Mouse (Mus musculus): ENCODE results near the gene Gbx2.

Gbx2 gene

GRCm38 (mm10) chr1:89934316-89935260 lies 3.6 kb upstream of the Gbx2 start:
- no peak for DNase-seq

DNA sequence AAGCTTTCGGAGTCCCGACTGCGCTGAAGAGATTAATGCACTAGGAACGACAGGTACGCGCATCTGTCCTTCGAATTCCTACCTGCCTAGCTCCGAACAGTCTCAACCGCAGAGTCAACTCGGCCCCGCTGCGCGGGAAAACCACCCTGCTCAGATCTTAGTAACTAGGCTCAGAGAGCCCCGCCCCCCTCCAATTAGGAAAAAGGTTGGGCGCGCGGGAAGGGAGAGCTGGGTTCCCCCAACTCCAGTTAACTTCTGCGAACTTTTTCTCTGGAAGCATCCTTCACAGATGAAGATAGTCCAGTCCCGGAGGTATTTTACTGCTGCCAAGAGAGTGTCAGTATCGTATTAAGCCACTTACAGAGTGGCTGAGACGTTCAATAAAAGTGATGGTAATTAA lies 2.8 kb upstream of the Gbx2 start:
- DNase-seq = no peak

DNA sequence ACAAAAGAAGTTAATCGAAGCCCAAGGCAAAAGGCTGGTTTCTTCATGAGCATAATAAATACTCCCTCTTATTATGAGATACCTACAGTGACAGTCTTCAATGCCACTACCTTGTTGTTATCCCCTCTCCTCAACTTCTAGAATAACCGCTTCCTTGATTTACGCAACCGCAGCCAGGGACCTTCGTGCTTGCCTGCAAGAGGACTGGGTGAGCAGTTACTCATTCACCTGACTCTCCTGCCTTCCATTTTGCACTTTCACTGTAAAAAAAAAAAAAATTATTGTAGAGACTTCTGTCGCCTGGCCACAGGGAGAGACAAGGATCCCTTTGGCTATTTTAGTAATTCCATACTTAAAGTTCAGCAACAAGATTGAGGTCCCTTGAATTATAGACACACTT lies 2.0 kb upstream of the Gbx2 start:
- no peak for DNase-seq

- DNase-seq = no peak
Observed at GRCm38 (mm10) chr1:89932616-89933015, 1.6 kb upstream of the Gbx2 start.

DNA sequence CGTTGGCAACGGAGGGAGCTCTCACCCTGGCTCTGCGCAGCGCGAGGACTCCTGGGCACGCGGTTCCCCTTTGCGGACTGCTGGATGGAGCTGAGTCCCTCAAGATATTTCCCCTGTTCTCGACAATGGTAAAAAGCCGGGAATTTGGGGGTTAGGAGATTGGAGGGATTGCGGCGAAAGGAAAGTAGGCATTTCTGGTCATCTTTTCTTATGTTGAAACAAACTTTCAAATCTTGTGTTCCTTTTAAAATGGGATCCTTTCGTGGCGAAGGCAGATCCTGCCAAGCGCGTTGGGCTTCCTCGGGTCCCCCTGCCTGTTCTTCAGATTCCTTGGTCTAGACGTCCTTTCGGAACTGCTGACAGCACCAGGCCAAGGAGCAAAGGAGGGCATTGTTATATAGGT lies 1.0 kb upstream of the Gbx2 start:
- no peak for DNase-seq

GRCm38 (mm10) chr1:89930551-89930950 lies 428 bp downstream of the Gbx2 start:
- DNase-seq = no peak

DNA sequence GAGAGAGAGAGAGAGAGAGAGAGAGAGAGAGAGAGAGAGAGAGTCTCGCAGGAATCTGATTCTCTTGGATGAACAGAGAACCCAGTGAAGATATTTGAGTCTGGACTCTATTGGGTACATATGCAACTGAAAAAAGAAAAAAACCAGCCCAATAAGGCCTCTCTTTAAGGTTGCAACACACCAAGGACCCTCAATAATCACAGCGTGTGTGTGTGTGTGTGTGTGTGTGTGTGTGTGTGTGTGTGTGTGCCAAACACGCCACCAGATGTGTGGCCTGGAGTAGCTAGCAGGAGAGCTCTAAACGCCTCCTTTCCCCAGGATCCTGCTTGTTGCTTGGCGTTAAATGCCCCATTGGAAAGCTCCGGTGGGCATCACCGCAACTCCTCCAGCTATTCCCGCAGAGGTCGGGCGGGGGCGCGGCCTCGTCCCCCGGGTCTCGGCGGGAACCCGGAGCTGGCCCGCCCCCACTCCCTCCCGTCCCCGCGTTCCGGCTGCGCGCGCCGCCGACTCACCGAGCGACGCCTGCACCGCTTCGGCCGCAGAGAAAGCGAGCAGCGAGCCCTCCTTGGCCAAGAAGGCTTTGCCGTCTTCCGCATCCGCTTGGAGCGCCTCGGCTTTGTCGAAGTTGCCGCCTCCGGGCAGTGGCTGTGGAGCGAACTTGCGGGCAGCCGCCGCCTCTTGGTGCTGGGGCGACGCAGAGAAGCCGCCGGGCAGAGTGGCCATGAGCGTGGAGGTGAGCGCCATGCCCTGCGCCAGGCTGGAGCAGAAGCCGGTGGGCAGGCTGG lies 1.1 kb downstream of the Gbx2 start:
- DNase-seq = no peak

DNA sequence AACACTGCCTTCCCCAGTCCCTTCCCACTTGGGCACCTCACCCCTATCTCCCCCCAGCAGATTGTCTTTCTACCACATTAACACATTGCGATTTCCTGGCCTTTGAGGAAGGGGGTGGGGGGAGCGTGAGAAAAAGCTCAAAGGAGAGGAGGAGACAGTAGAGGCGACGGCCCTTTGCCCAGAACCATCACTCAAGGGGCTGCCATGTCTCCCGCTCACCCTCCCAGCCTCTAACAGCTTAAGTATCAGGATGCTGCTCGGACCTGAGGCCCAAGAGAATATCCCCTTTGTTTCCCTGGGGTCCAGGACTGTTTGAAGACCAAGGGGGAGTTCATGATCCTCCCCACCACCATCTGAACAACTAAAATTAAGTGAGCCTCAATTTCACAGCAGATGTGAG lies 1.8 kb downstream of the Gbx2 start:
- DNase-seq = no peak

GRCm38 (mm10) chr1:89928676-89929075 lies 2.3 kb downstream of the Gbx2 start:
- DNase-seq = no peak

DNA sequence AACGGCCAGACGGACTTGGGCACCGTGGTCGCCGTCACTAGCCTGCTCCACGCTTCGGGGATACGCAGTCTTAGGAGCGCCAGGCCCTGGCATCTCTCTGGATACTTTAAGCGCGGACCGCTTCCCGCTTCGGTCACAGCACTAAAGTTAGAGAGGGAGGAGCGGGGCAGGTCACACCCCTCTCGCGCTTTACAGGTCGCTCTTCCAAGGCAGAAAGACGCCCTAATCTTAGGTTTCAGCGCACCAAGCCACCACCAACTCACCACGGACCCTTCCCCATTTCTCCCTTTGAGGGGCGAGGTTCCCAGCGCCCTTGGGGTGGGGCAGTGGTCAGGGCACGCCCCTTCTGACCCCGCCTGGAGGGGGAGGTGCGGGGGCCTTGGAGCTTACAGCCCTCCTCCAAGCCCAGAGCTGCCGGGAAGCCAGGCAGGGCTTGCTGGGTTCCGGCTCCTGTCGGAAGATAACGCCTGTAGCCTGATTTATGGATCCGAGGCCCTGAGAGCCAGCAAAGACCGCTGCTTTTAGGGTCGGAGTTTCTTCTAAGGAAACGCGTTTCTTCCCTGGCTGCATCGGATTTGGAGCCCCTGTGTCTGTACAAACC lies 3.8 kb downstream of the Gbx2 start:
- DNase-seq = no peak

GRCm38 (mm10) chr1:89926583-89927060 lies 4.4 kb downstream of the Gbx2 start:
- DNase-seq = no peak

DNA sequence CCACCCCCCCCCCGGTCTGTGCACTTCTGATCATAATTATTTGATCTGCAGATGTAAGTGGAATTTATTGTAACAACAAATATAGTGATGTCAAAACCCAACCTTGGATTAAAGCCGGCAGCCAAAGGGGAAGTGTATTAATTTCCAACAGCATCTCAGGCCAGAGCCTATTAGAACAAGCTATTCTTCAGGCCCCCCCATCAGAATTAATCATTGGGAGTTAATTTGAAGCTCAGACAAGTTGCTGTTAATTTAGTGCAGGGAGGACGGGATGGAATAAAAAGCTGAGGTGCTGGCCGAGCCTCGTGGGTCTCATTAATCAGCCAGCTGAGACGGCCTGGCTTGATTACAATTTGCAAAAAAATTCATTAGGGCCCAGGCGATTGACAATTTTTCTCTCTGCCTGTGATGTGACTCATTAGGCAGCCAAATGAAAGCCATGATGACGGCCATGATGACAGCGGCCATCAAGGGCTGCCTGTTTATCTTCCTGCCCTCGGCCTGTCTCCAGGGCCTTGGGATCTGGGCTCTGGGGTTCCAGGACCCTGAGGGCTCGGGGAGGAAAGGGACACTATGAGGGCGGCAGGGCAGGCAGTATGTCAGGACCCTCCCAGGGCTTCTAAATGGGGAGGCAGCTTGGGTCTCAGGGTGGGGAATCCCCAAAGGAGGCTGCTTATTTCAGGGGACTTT lies 5.3 kb downstream of the Gbx2 start:
- DNase-seq = no peak

- DNase-seq = no peak
Observed at GRCm38 (mm10) chr1:89923642-89924020, 7.3 kb downstream of the Gbx2 start.

- no peak for DNase-seq
Observed at GRCm38 (mm10) chr1:89922883-89923641, 7.9 kb downstream of the Gbx2 start.

DNA sequence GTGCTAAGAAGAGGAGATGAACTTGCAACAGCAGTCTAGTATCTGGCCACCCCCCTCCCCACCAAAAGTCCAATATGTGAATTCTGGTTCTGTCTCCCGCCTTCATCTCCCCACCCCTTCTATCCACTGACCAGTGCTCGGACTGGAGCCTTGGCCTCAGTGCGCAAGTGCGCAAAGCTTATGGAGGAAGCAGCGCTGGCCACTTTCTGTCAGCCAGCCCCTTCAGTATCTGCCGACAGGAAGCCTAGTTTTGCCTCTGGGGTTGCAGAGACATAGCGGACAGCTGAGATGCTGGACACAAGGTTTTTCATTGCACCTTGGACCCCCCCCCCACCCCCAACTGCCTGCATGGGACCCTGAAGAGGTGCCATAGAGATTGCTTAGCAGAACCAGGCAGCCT lies 8.7 kb downstream of the Gbx2 start:
- no peak for DNase-seq

DNA sequence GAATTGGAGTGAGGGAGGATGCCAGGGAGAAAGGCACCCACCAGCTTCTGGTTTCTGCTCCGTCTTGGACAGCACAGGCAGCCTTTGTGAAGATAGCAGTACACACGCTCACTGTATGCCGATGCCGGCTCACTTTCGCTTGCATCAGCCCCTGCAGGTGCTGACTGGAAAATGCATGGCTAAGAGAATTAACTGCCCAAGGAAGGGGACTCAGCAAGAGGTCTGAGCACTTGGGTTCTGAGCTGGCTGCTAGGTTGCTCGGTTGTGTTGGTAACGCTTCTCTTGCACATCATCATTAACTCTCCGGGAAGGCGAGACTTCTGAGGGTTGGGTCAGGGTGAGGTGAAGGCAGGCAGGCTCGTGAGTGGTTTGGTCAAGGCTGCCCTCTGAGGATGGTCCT lies 9.2 kb downstream of the Gbx2 start:
- no peak for DNase-seq

DNA sequence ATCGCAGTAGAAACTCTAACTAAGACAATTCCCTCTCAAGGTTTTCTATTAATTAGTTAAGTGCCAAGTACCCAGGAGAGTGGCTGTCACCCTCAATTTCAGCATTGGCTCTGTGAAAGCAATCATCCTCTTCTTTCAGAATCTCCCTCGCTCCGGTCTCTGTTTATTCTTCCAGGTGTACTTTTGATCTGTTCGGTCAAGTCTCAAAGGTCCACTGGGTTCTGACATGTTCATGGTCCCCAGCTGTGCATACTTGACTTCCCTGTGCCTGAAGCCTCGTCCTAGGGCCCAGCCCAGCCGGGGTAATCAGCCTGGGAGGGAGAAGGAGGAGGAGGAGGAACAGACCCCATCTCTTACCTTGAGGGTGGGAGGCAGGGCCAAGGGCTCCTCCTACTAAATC lies 11.8 kb downstream of the Gbx2 start:
- no peak for DNase-seq

- DNase-seq = no peak
Observed at GRCm38 (mm10) chr1:89918111-89918510, 12.9 kb downstream of the Gbx2 start.

DNA sequence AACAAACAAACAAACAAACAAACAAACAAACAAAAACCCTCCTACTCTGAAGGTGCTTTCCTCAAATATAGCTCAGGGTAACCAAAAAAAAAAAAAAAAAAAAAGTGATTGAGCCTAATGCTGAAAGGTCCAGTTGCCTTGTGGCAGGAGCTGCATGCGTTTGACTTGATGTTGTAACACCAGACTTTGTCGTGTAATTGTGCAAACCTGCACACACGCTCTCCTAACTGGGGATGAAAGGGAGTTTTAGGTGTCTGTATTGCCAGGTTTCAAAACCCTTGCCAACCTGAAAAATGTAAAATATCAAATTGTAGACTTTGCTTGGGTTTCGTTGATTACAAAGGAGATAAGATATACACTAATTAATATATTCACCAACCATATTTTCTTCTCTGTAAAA lies 17.4 kb downstream of the Gbx2 start:
- DNase-seq = no peak

GRCm38 (mm10) chr1:89912392-89912791 lies 18.6 kb downstream of the Gbx2 start:
- no peak for DNase-seq

DNA sequence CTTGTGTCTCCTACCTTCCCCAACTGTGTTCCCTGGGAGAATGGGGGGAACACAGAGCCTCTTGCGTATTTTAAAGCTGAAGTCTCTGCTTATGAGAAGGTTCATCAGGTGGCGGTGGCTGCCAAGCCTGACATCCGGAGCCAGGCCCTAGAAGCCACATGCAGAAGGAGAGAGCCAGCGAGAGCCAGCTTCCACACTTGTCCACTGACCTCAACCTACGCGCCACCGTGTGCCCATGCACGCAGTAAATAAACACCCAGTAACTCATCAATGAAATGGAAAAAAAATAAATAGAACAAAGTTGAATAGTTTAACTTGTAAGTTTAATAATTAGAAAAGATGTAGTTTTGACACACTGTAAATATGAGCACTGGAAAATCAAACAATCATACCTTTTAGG lies 21.2 kb downstream of the Gbx2 start:
- no peak for DNase-seq

GRCm38 (mm10) chr1:89902641-89903040 lies 28.3 kb downstream of the Gbx2 start:
- DNase-seq = no peak

Measured in cerebellum, adult 18-20 months (tissue).